Mouse (Mus musculus) liver, embryonic 14.5 days (tissue): ENCODE measurements around the gene B4galnt1. TPM values are rescaled to one million over a fixed set of nuclear protein-coding genes. Genes with fewer than 3 reads are reported as not detected.

ENCODE experiments used
- ATAC-seq: fragments of 200-750 bp; cut with Nextera tagmentation; 2 replicates; pipeline ENCODE4 v1.8.0; 2017; ENCODE audit warnings: moderate number of reproducible peaks, mild to moderate bottlenecking, moderate library complexity; ENCODE audit not compliant: insufficient read depth
- DNase-seq, 3 experiments: peaks; one replicate each; pipeline ENCODE4 v3.0.0-alpha.2; 2012 to 2013; ENCODE audit warnings: low read depth in 3 of 3, low spot score in 3 of 3
- H3K27ac ChIP-seq: fragments of 300-500 bp; sonication (generic); 2 replicates; pipeline ENCODE4 v1.5.1; 2014; ENCODE audit warnings: moderate library complexity, mild to moderate bottlenecking, control low read depth, inconsistent platforms
- H3K27me3 ChIP-seq: fragments of 300-500 bp; sonication (generic); 2 replicates; pipeline ENCODE4 v1.6.1; 2014; ENCODE audit warnings: mild to moderate bottlenecking, low read length, moderate library complexity; ENCODE audit not compliant: control insufficient read depth, insufficient read depth
- H3K36me3 ChIP-seq: fragments of 300-500 bp; sonication (generic); replicated peaks from 2 replicates; pipeline ENCODE4 v1.6.1; 2014; ENCODE audit warnings: low read depth; ENCODE audit not compliant: control insufficient read depth, insufficient read depth
- H3K4me1 ChIP-seq, 2 experiments: fragments of 200-500 bp in 1 of 2; fragments of 300-500 bp in 1 of 2; sonication (generic) in 1 of 2; replicated peaks; 2 replicates each; pipeline ENCODE4 v1.6.1; 2012 to 2014; ENCODE audit warnings: antibody characterized with exemption in 1 of 2, inconsistent platforms in 1 of 2, low read length in 1 of 2; ENCODE audit not compliant: control insufficient read depth in 2 of 2, insufficient read depth in 2 of 2
- H3K4me2 ChIP-seq: fragments of 300-500 bp; sonication (generic); 2 replicates; pipeline ENCODE4 v1.6.1; 2014; ENCODE audit warnings: low read depth, mild to moderate bottlenecking, control low read depth, moderate library complexity
- H3K4me3 ChIP-seq, 2 experiments: fragments of 200-500 bp in 1 of 2; fragments of 300-500 bp in 1 of 2; sonication (generic) in 1 of 2; 2 replicates each; pipeline ENCODE4 v1.5.1; 2012 to 2014; ENCODE audit warnings: low read depth in 2 of 2, low read length in 2 of 2, mild to moderate bottlenecking in 2 of 2, control low read depth in 1 of 2, inconsistent platforms in 1 of 2, moderate library complexity in 1 of 2; ENCODE audit not compliant: insufficient read depth in 1 of 2
- H3K9ac ChIP-seq: fragments of 300-500 bp; sonication (generic); replicated peaks from 2 replicates; pipeline ENCODE4 v1.6.1; 2014; ENCODE audit warnings: mild to moderate bottlenecking, control low read depth, moderate library complexity
- H3K9me3 ChIP-seq: fragments of 300-500 bp; sonication (generic); 2 replicates; pipeline ENCODE4 v1.6.1; 2016; ENCODE audit warnings: low read length, mixed read lengths; ENCODE audit not compliant: control insufficient read depth
- CTCF ChIP-seq: IDR thresholded peaks from 2 replicates; pipeline ENCODE4 v1.5.1; 2016; ENCODE audit warnings: antibody characterized with exemption, low read depth, control low read depth
- EP300 ChIP-seq: IDR thresholded peaks from 2 replicates; pipeline ENCODE4 v1.6.1; 2016; ENCODE audit warnings: antibody characterized with exemption, low read depth
- WGBS: fragments of 180-500 bp; shearing (Covaris S2); extraction: QIAGEN DNeasy Blood & Tissue Kit; methylation state at CpG from one replicate; pipeline ENCODE4 v1.1.7; 2014; ENCODE audit not compliant: insufficient replicate concordance; 5-methylcytosine and 5-hydroxymethylcytosine counted together
- polyA plus RNA-seq, 2 experiments: library from polyadenylated mRNA; depleted of rRNA in 1 of 2; stranded (reverse) in 1 of 2; unstranded in 1 of 2; fragments of >200 nt; fragmentation: Nextera tagmentation in 1 of 2; extraction: Ambion mirVana in 1 of 2; gene quantifications; 2 replicates each; pipeline versions ENCODE4 v1.2.1 to v1.2.3; 2012 to 2014

B4galnt1 gene
- polyA plus RNA-seq, 2 experiments: 10.4 to 17.1 TPM

GRCm38 (mm10) chr10:127136510-127136909, 28.5 kb upstream of the B4galnt1 start:
- H3K9ac ChIP-seq: no peak overlapping the region
- H3K9me3 ChIP-seq: no peaks in the 10 kb centered on the region
- H3K4me3 ChIP-seq: no peak overlapping the region
- H3K4me1 ChIP-seq: peaks cover 18 to 39% of the 10 kb centered on the region in 2 experiments
- WGBS: 50% methylated on average over 4 of the region's 4 CpGs
- no peaks in the 10 kb centered on the region for H3K36me3 ChIP-seq
- DNase-seq (no peak), ATAC-seq (no peak)
- H3K4me2 ChIP-seq: peak overlapping the region; percentile 47; the same call in 1 of the 2 replicates
- H3K27me3 ChIP-seq: no peaks in the 10 kb centered on the region
- TF ChIP-seq CTCF (no peak), EP300 (no peak)
- no peak overlapping the region for H3K27ac ChIP-seq

- WGBS: 61% methylated on average over 3 of the region's 3 CpGs
- Histone ChIP-seq H3K4me1 (peaks cover 18 to 39% of the 10 kb centered on the region in 2 experiments), H3K4me2 (no peak overlapping the region), H3K9ac (no peak overlapping the region), H3K27ac (no peak overlapping the region; the same call in 1 of the 2 replicates), H3K27me3 (no peaks in the 10 kb centered on the region), H3K9me3 (no peaks in the 10 kb centered on the region), H3K4me3 (no peak overlapping the region), H3K36me3 (no peaks in the 10 kb centered on the region)
- ATAC-seq: no peak
- no peak for DNase-seq
- no peak for TF ChIP-seq CTCF
- no peak for TF ChIP-seq EP300
These were observed 27.1 kb upstream of the B4galnt1 start for GRCm38 (mm10) chr10:127137896-127138295.

GRCm38 (mm10) chr10:127138328-127139141, 26.5 kb upstream of the B4galnt1 start:
- no peak overlapping the region for H3K4me2 ChIP-seq
- peaks cover 18 to 39% of the 10 kb centered on the region in 2 experiments for H3K4me1 ChIP-seq
- H3K9ac ChIP-seq: no peak overlapping the region
- ATAC-seq (no peak), DNase-seq (no peak)
- no peaks in the 10 kb centered on the region for H3K36me3 ChIP-seq
- no peak for TF ChIP-seq CTCF
- TF ChIP-seq EP300: no peak
- no peaks in the 10 kb centered on the region for H3K9me3 ChIP-seq
- 63% methylated on average over 18 of the region's 18 CpGs for WGBS
- no peak overlapping the region for H3K4me3 ChIP-seq
- H3K27ac ChIP-seq: peak overlapping the region; percentile 13; the same call in 1 of the 2 replicates
- H3K27me3 ChIP-seq: no peaks in the 10 kb centered on the region

- ATAC-seq (no peak), DNase-seq (no peak)
- Histone ChIP-seq H3K27ac (no peak overlapping the region), H3K9ac (no peak overlapping the region), H3K27me3 (no peaks in the 10 kb centered on the region), H3K9me3 (no peaks in the 10 kb centered on the region), H3K4me3 (no peak overlapping the region), H3K36me3 (no peaks in the 10 kb centered on the region), H3K4me1 (peaks cover 7 to 28% of the 10 kb centered on the region in 2 experiments), H3K4me2 (no peak overlapping the region)
- WGBS: 69% methylated on average over 11 of the region's 11 CpGs
- TF ChIP-seq EP300: no peak
These were observed 24.1 kb upstream of the B4galnt1 start for GRCm38 (mm10) chr10:127140971-127141370.

GRCm38 (mm10) chr10:127141500-127141899, 23.5 kb upstream of the B4galnt1 start:
- Histone ChIP-seq H3K36me3 (no peaks in the 10 kb centered on the region), H3K4me1 (peaks cover 2 to 23% of the 10 kb centered on the region in 2 experiments), H3K9ac (no peak overlapping the region), H3K4me2 (no peak overlapping the region), H3K27ac (no peak overlapping the region), H3K4me3 (no peak overlapping the region), H3K9me3 (no peaks in the 10 kb centered on the region), H3K27me3 (no peaks in the 10 kb centered on the region)
- DNase-seq (no peak), ATAC-seq (no peak)
- WGBS: 51% methylated on average over 8 of the region's 8 CpGs
- no peak for TF ChIP-seq EP300
- TF ChIP-seq CTCF: no peak
